Mouse (Mus musculus): Measurements from ENCODE around the gene Trp53rka.
"Not testable (repeated sequence)": the region's sequence is repeated elsewhere in the genome, so short reads cannot be mapped to it uniquely, and the experiment has no call there.

The Trp53rka gene

GRCm38 (mm10) chr2:165492648-165493553 lies at the start of gene Trp53rka:
TSS of gene Trp53rka (minus strand) at chr2:165493324.
- peak; percentile 58 for DNase-seq (ENCODE audit: low spot score)

DNA sequence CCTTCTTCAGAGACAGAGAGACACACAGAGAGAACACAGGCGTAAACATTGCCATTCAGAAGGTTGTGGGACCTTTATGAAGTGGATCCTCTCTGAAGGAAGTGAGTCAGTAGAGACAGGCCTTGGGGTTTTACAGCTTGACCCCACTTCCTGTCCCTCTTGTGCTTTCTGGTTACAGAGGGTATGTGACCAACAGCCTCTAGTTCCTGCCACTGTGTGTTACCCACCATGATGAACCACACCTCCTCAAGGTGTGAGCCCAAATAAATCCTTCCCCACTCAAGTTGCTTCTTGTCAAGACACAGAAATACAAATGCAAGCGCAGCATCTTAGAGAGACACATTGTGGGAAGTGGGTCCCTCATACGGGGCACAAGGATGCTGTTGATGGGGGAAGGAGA lies 47.9 kb upstream of the Trp53rka start:
- no peak for DNase-seq (ENCODE audit: low spot score)

DNA sequence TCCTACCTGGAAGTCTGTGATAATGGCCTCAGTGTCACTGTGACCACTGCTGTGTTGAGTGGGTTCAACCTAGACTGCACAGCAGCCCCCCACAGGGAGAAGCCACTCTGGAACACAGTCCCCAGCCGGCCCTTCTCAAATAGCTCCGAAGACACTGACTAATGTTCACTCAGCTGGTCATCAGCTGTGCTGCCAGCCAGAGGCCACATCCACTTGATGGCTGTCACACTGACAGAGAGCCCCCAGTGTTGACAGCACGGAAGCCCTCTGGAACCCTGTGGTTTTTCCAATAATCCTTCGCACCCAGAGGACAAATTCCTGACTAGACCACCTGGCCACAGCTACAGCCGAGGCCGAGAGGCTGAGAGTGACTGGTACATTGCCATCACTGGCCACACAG lies 40.7 kb upstream of the Trp53rka start:
- no peak for DNase-seq (ENCODE audit: low spot score)

DNA sequence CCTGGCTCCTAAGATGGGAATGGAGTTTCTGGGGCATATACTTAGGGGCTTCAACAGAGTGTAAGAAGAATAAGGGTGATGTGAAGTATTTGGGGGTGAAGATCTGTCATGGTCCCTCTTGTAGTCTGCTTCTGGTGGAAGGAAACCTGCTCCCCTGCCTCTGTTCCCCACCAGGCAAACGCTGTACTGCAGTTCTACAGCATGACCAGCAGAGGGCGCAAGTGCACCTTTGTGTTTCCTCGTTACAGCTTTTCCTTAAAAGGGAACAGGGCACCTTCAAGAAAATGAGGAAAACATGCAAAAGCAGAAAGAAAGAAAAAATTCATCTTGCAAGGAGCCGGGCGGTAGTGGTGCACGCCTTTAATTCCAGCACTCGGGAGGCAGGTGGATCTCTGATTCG lies 36.0 kb upstream of the Trp53rka start:
- peak; percentile 34 for DNase-seq (ENCODE audit: low spot score)

DNA sequence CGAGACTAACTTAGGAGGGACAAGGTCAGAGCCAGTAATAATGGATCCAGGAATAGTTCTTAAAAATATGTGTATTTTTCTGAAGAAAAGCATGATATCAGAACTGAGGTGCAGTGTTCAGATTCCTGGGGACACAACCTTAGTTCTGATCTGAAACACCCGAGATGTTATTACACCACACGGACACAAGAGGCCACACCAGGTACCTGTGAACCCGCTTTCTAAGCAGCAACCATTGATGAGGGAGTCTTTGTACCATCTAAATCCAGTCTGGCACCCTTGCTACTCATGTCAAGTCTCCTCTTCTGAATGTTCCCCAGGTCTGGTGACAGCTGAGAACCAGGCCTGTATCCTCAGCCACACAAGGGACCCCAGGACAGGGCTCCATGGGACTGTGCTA lies 32.5 kb upstream of the Trp53rka start:
- DNase-seq (ENCODE audit: low spot score): no peak

DNA sequence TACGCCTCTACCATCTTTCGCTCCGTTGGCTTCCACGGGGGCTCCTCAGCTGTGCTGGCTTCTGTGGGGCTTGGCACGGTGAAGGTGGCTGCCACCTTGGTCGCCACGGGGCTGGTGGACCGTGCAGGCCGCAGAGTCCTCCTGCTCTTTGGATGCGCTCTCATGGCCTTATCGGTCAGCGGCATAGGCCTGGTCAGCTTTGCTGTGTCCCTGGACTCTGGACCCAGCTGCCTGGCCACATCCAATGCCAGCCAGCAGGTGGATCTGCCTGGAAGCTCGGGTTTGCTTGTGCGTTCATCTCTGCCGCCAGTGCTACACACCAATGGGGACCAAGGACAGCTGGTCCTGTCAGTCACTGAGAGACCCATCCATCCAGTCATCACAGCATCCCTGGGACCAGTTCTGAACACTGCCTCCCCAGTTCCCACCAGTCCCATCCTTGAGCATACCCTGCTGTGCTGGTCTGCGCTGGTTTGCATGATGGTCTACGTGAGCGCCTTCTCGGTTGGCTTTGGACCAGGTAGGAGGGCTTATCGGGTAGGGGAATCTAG lies 22.1 kb upstream of the Trp53rka start:
- no peak for DNase-seq (ENCODE audit: low spot score)

DNA sequence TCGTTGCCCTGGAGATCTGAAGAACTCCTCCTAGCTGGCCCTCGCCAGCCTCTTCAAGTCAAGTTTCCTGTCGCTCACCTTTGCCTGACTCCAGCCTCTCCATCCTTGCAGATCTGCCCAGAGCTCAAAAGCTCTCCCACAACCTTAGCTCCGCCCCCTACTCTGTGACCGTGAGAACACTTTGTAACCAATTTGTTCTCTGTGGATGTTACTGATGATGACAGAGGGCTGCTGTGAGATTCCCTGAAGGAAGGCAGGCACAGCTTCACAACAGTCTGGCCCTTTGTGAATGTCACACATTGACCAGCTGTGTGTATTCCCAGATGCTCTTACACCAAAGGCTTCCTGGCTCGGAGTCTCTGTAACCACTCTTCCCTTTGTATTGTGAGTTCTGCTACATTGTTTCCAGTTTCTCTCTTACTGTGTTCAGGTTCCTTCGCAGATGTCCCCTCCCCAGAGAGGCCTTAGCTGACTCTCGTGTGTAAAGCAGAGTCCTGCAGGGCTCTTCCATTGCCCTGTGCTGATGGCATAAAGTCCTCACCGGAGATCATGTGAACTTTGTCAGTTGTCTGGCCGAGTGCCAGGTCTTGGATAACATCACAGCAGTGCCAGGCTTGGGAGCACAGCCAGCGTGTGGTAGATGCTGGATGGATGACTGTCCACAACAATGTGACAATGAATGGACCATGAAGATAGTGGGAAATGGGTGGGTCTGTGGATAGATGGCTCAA lies 19.9 kb upstream of the Trp53rka start:
- DNase-seq (ENCODE audit: low spot score): no peak

DNA sequence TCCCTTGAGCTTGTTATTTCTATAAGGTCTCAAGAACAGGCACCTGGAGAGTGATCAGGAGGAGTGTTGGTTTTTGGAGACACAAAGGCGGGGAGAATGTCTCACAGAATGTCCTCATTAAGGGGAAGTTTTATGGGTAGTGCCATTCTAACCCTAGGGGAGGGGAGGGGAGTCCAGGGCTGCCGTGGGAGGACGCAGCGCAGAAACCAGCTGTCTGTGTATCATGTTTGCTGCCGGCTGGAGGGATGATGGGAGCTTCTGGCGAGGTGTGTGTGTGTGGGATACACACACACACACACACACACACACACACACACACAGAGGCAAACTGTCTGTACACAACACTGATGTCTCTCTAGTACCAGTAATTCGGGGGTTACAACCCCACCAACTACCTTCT lies 19.3 kb upstream of the Trp53rka start:
- no peak for DNase-seq (ENCODE audit: low spot score)

DNA sequence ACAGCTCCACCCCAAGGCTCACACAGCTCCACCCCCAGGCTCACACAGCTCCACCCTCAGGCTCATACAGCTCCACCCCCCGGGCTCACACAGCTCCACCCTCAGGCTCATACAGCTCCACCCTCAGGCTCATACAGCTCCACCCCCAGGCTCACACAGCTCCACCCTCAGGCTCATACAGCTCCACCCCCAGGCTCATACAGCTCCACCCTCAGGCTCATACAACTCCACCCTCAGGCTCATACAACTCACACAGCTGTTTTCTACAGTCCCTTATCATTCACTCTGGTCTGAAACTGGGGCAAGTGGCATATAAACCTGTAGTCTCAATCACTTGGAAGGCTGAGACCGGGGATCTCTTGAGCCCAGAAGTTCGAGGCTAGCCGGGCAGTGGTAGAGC lies 18.4 kb upstream of the Trp53rka start:
- DNase-seq (ENCODE audit: low spot score): peak; percentile 18

GRCm38 (mm10) chr2:165510914-165511458 lies 17.9 kb upstream of the Trp53rka start:
- DNase-seq (ENCODE audit: low spot score): not testable (repeated sequence)

GRCm38 (mm10) chr2:165510466-165510865 lies 17.3 kb upstream of the Trp53rka start:
- DNase-seq (ENCODE audit: low spot score): no peak

- DNase-seq (ENCODE audit: low spot score): no peak
Observed at GRCm38 (mm10) chr2:165509686-165510085, 16.6 kb upstream of the Trp53rka start.

GRCm38 (mm10) chr2:165503259-165504203 lies 10.4 kb upstream of the Trp53rka start, which contains the start of gene Slc2a10:
TSS of gene Slc2a10 (plus strand) at chr2:165503787.
- DNase-seq (ENCODE audit: low spot score): no peak

- no peak for DNase-seq (ENCODE audit: low spot score)
Observed at GRCm38 (mm10) chr2:165498816-165499215, 5.7 kb upstream of the Trp53rka start.

DNA sequence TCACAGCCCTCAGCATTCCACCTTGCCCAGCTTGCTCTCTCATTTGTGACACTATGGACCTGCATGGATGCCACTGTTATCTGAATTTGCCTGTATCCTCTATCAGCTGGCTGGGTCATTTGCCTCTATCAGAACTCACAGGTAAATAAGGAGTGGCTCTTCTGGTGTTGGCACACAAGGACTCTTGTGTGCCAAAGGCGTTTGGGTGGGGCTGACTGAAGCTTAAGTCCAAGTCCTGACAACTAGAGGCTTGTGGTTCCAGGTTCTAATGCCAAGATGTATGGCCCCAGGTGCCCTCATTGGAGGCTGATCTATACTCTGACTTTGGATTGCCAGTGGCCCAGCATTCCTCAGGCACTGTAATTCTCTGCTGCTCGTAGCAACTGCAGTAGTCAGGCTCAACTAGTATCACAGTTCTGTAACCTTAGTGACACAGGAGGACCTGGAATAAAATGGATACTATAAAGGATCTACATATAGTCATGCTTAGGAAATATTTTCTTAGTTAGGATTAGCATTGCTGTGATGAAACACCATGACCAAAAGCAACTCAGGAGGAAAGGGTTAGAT lies 4.7 kb upstream of the Trp53rka start:
- no peak for DNase-seq (ENCODE audit: low spot score)

- DNase-seq (ENCODE audit: low spot score): peak; percentile 15
Observed at GRCm38 (mm10) chr2:165496251-165496650, 3.1 kb upstream of the Trp53rka start.

DNA sequence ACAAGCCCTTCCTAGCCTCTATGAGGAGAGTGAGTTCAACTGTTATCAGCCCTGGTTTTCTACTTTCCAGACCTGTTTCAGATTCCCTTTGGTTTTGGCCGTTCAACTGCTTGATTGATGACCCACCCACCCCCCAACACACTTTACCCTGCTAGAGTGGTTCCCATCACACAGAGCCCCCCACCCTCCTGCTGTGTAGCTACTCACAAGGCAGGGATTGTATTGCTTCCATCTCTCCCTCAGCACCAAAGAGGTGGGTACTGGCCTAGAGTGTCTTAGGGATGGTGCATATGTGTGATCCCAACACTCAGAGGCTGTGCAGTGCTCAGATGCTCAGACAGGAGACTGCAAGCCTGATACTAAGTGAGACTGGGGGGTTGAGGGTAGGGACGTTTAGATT lies 1.4 kb upstream of the Trp53rka start:
- no peak for DNase-seq (ENCODE audit: low spot score)

DNA sequence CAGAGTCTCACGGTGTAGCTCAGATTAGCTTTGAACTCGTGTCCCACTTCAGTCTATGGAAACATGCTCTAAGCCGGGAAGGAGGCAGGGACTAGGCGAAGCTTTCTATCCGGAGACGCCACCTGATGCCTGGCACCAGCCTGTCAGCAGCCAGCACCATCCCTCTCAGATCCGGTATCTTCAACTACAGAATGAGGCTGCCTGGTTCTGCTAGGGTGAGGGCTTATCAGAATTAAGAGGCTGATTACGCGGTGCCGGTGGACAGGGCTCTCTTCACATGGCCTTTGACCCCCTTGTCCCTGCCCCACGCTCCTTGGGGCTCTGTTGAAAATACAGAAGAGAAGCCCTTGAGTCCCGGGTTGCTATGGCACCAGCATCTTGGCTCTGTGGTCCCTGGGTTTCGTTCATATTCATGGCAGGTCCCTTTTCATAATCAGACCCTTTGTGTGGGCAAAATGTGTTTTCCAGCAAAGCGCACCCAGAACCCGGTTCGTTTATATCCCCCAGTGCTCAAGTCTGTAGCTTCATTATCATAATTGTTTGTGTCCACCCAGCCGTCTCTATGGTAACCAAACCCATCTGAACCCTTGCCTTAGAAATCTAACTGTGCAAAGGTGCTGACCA lies 575 bp upstream of the Trp53rka start:
- DNase-seq (ENCODE audit: low spot score): peak; percentile 12

GRCm38 (mm10) chr2:165486881-165487535 lies 6.1 kb downstream of the Trp53rka start:
- DNase-seq (ENCODE audit: low spot score): no peak

GRCm38 (mm10) chr2:165486401-165486800 lies 6.7 kb downstream of the Trp53rka start:
- no peak for DNase-seq (ENCODE audit: low spot score)
